ENCODE assay signal across 14 mouse cellular contexts in genomic region chr2:172430609-172431008, GRCm38 (mm10). TPM values are rescaled to one million over a fixed set of nuclear protein-coding genes. Genes with fewer than 3 reads are reported as not detected.
A peak's percentile ranks its signal among the peaks of the same experiment; 100 is the strongest.
DNase-seq lines count a peak whose midpoint lies in the region; ATAC-seq lines count a peak whose summit lies in the region.
"Had no signal": no experiment of that assay in that cellular context is flagged by ENCODE, and none has a peak within 500 bp of the region (broad histone marks: within the 10 kb centered on the region; RNA-seq: fewer than 3 reads in every experiment).

No protein-coding gene starts in this region.

- no peak for DNase-seq in lung, postnatal 14 days
- DNase-seq in brain, adult 2 months (ENCODE audit: low read depth, low spot score) = peak; percentile 37
- peak; percentile 75 for DNase-seq in heart, postnatal 4 days
- no peak for DNase-seq in spleen, adult 18-20 months
- no peak for DNase-seq in spleen, postnatal 36 days (ENCODE audit: low spot score in 2 of 2)
- DNase-seq: cerebellum, adult 11-12 months; gastrocnemius, postnatal 25 days had no signal

- 35% methylated on average over 1 of the region's 1 CpGs for WGBS in lung, embryonic 16.5 days

- no peak overlapping the region for H3K4me3 ChIP-seq in lung, embryonic 16.5 days (ENCODE audit: low read length)
- H3K4me3 ChIP-seq: erythroblast, embryonic 14.5 days had no signal

- peak overlapping the region; percentile 23 for H3K27ac ChIP-seq in lung, embryonic 16.5 days (ENCODE audit: low read length)
- H3K27ac ChIP-seq: macrophage had no signal

- no peak overlapping the region for H3K9ac ChIP-seq in lung, embryonic 16.5 days (ENCODE audit: low read length)

- no peaks in the 10 kb centered on the region for H3K9me3 ChIP-seq in lung, embryonic 16.5 days (ENCODE audit: control insufficient read depth, low read length)

- no peaks in the 10 kb centered on the region for H3K27me3 ChIP-seq in lung, embryonic 16.5 days (ENCODE audit: control insufficient read depth, insufficient read depth, low read depth, low read length)

- H3K4me2 ChIP-seq in lung, embryonic 16.5 days (ENCODE audit: low read depth, low read length) = no peak overlapping the region

- H3K4me1 ChIP-seq in lung, embryonic 16.5 days (replicated peaks; ENCODE audit: control insufficient read depth, insufficient read depth, low read length) = no peaks in the 10 kb centered on the region

- peak; percentile 93 for ATAC-seq in lung, embryonic 16.5 days (ENCODE audit: low read depth)
- peak; percentile 85 for ATAC-seq in megakaryocyte progenitor cell, adult 5-6 weeks (replicated peaks; ENCODE audit: poor library complexity)

- no peaks in the 10 kb centered on the region for H3K36me3 ChIP-seq in lung, embryonic 16.5 days (ENCODE audit: control insufficient read depth, insufficient read depth, low read length)

RNA-seq across cellular contexts. Expression of gene Rtf2, which starts 9.7 kb away (rescaled TPM):
- 75.8 and 80.0 TPM in 2 replicates for polyA plus RNA-seq in lung, embryonic 16.5 days (2015; fragmentation: Nextera tagmentation; extraction: Ambion mirVana)
- total RNA-seq in heart, postnatal 4 days (2021) = 10 to 100 TPM; 39.3 to 41.1 TPM
- total RNA-seq in megakaryocyte progenitor cell, adult 5-6 weeks (2015) = 27.6 and 29.6 TPM in 2 replicates
- 146 and 199 TPM in 2 replicates for total RNA-seq in megakaryocyte progenitor cell, adult 5-6 weeks (2017)

RNA-seq across cellular contexts. Expression of gene Gcnt7, which starts 27.8 kb away (rescaled TPM):
- 1.9 and 2.0 TPM in 2 replicates for polyA plus RNA-seq in lung, embryonic 16.5 days (2015; fragmentation: Nextera tagmentation; extraction: Ambion mirVana)
- total RNA-seq in heart, postnatal 4 days (2021) = not detected
- total RNA-seq in megakaryocyte progenitor cell, adult 5-6 weeks (2015) = not detected in 2 replicates
- total RNA-seq in megakaryocyte progenitor cell, adult 5-6 weeks (2017) = 0.07 TPM in 1 of 2 replicates, not detected in the other
- total RNA-seq: gastrocnemius, postnatal 25 days had no signal
- polyA plus RNA-seq: erythroblast, embryonic 14.5 days; large intestine, adult 2 months; macrophage; small intestine, adult 2 months had no signal

RNA-seq across cellular contexts. Expression of gene Cass4, which starts 37.0 kb away (rescaled TPM):
- 9.0 and 11.8 TPM in 2 replicates for polyA plus RNA-seq in lung, embryonic 16.5 days (2015; fragmentation: Nextera tagmentation; extraction: Ambion mirVana)
- total RNA-seq in heart, postnatal 4 days (2021) = under 1 TPM; 0.27 to 0.29 TPM
- 1.4 and 2.1 TPM in 2 replicates for total RNA-seq in megakaryocyte progenitor cell, adult 5-6 weeks (2015)
- total RNA-seq in megakaryocyte progenitor cell, adult 5-6 weeks (2017) = 1.00 and 2.1 TPM in 2 replicates
- polyA plus RNA-seq: erythroblast, embryonic 14.5 days had no signal

RNA-seq across cellular contexts. Expression of gene Fam209, which starts 41.7 kb away (rescaled TPM):
- polyA plus RNA-seq in lung, embryonic 16.5 days (2015; fragmentation: Nextera tagmentation; extraction: Ambion mirVana) = 0.30 and 0.54 TPM in 2 replicates
- under 1 TPM in 1 of 2 experiments, not detected in 1; 0.55 TPM for total RNA-seq in heart, postnatal 4 days (2021)
- total RNA-seq in megakaryocyte progenitor cell, adult 5-6 weeks (2015) = 0.22 and 0.37 TPM in 2 replicates
- total RNA-seq in megakaryocyte progenitor cell, adult 5-6 weeks (2017) = 1.1 and 2.0 TPM in 2 replicates
- polyA plus RNA-seq: erythroblast, embryonic 14.5 days; neural tube, embryonic 11.5 days; small intestine, adult 2 months had no signal

Comparison
In these comparisons a context has a peak if more than half of its experiments do, and no peak if none do; other contexts are left out.
1. DNase-seq: peak in brain, adult 2 months (single experiment) and heart, postnatal 4 days (single experiment); none in lung, postnatal 14 days (single experiment), spleen, adult 18-20 months (0 of 2) and spleen, postnatal 36 days (0 of 2).